Mouse (Mus musculus) T-cell, adult 2 months (primary cell): Measurements from ENCODE around the gene Ubr7.

Experiments
- DNase-seq: peaks from one replicate; pipeline ENCODE4 v3.0.0; 2022; ENCODE audit warnings: low spot score

Ubr7 gene

DNA sequence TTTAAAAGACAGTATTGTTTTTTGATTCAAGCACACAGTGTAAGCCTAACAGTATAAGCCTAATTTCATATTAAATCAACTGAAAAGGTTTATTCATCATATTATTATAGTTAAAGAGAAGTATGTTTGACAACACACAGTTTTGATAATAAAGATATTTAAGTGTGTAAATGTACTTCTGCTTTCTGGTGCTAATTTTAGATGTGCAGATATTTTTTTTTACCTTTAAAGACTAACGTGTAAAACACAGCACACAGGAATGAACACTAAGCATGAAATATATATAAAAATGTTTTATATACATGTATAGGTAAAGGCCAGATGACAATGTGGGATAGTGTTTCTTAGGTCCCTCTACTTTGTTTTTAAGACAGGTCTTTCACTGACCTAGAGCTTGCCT, 69.4 kb downstream of the Ubr7 start:
- no peak for DNase-seq
